Mouse (Mus musculus): Measurements from ENCODE around the gene Dnajc6. TPM values are rescaled to one million over a fixed set of nuclear protein-coding genes. Genes with fewer than 3 reads are reported as not detected.

Dnajc6 gene
- total and polyA plus RNA-seq, 3 experiments: 0.29 to 0.41 (median 0.35) TPM

DNA sequence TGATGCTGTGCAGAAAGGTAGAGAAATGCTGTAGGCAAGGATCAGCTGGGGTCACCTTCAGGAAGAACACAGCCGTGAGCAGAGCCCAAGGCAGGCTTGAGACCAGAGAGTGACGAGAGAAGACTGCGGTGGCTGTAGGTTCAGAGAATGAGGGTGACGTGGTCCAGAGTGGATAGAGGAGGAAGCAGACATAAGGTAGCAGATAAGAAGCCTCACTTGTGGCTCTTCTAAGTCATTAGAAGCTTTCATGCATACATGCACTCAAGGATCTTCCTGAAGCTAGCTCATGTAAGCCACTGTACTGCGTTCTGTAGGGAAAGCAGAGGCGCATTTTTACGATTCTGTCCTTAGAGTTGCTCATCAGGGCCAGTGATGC, 159.0 kb downstream of the Dnajc6 start:
- Histone ChIP-seq H3K27ac (peak overlapping the region; percentile 83), H3K36me3 (ENCODE audit: control insufficient read depth, insufficient read depth, low read length) (peaks cover 2% of the 10 kb centered on the region; the same call in 1 of the 2 replicates), H3K27me3 (ENCODE audit: control insufficient read depth, insufficient read depth, low read length) (no peaks in the 10 kb centered on the region), H3K79me2 (replicated peaks; ENCODE audit: control insufficient read depth, insufficient read depth, low read length) (no peaks in the 10 kb centered on the region), H3K4me1 (ENCODE audit: control insufficient read depth, insufficient read depth, low read length) (peaks cover 4% of the 10 kb centered on the region), H3K9ac (ENCODE audit: low read depth, low read length) (no peak overlapping the region), H3K4me3 (no peak overlapping the region)
- intact Hi-C loops (cut with DNase I): loop anchor here (5.0 kb wide), 1 partner anchor 183 kb away; no protein-coding TSS in a partner anchor
- TF ChIP-seq CTCF (IDR thresholded peaks at IDR 0.05) (no peak), EP300 (IDR thresholded peaks at IDR 0.05; ENCODE audit: insufficient read depth, low read depth, low read length) (no peak), POLR2A (IDR thresholded peaks at IDR 0.05; ENCODE audit: insufficient read depth, low read depth, low read length) (no peak)
- 75% methylated on average over 7 of the region's 7 CpGs for WGBS
- no peak for DNase-seq

- Histone ChIP-seq H3K79me2 (replicated peaks; ENCODE audit: control insufficient read depth, insufficient read depth, low read length) (no peaks in the 10 kb centered on the region), H3K36me3 (ENCODE audit: control insufficient read depth, insufficient read depth, low read length) (peaks cover 2% of the 10 kb centered on the region; the same call in 1 of the 2 replicates), H3K27me3 (ENCODE audit: control insufficient read depth, insufficient read depth, low read length) (no peaks in the 10 kb centered on the region), H3K27ac (peak overlapping the region; percentile 83), H3K4me3 (no peak overlapping the region), H3K9ac (ENCODE audit: low read depth, low read length) (peak overlapping the region; percentile 39; the same call in 1 of the 2 replicates), H3K4me1 (ENCODE audit: control insufficient read depth, insufficient read depth, low read length) (peaks cover 4% of the 10 kb centered on the region)
- peak; percentile 40 to 46 for DNase-seq
- intact Hi-C loops (cut with DNase I): loop anchor here (2.0 to 5.0 kb wide), 2 partner anchors 184 to 343 kb away; no protein-coding TSS in a partner anchor
- no peak for TF ChIP-seq CTCF (IDR thresholded peaks at IDR 0.05)
- WGBS: 48% methylated on average over 15 of the region's 15 CpGs
Observed at GRCm38 (mm10) chr4:101656056-101656455, 159.6 kb downstream of the Dnajc6 start.

DNA sequence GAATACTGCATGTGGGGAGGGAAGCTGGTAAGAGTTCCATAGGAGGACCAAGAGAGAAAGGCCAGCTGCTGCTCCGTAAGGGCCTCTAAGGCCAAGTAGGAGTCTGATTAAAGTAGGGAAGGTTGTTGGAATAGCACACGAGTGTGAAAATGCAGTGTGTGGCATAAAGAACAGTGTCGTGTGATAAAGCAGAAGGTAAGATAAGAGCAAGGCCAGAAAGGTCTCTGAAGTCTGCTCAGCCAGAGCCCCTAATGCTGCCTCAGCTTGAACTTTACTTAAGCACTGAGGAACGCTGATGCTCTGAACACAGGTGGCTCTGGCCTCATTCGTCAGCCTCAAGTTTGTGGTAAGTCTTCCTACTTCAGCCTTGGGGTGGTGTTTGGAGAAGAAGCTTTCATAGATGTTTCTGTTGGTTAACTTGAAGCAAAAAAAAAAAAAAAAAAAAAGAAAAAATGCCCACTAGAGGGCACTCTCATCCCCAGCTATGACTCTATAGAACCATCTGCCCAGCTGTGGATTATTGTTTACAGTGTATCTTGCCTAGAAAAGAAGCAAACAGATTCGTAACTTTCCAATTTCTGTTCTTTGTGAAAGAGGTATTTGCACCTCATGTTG, 160.6 kb downstream of the Dnajc6 start:
- Histone ChIP-seq H3K27me3 (ENCODE audit: control insufficient read depth, insufficient read depth, low read length) (no peaks in the 10 kb centered on the region), H3K4me1 (ENCODE audit: control insufficient read depth, insufficient read depth, low read length) (peaks cover 4% of the 10 kb centered on the region), H3K4me3 (no peak overlapping the region), H3K36me3 (ENCODE audit: control insufficient read depth, insufficient read depth, low read length) (peaks cover 2% of the 10 kb centered on the region; the same call in 1 of the 2 replicates), H3K9ac (ENCODE audit: low read depth, low read length) (no peak overlapping the region), H3K27ac (peak overlapping the region; percentile 83), H3K79me2 (replicated peaks; ENCODE audit: control insufficient read depth, insufficient read depth, low read length) (no peaks in the 10 kb centered on the region)
- 34% methylated on average over 6 of the region's 6 CpGs for WGBS
- no peak for DNase-seq
- intact Hi-C loops (cut with DNase I): loop anchor here (2.0 to 5.0 kb wide), 2 partner anchors 185 to 342 kb away; no protein-coding TSS in a partner anchor
- TF ChIP-seq EP300 (IDR thresholded peaks at IDR 0.05; ENCODE audit: insufficient read depth, low read depth, low read length): no peak
- TF ChIP-seq CTCF (IDR thresholded peaks at IDR 0.05): peak; percentile 74

GRCm38 (mm10) chr4:101664160-101664750, 167.8 kb downstream of the Dnajc6 start:
- Histone ChIP-seq H3K9ac (ENCODE audit: low read depth, low read length) (no peak overlapping the region), H3K4me3 (no peak overlapping the region), H3K36me3 (ENCODE audit: control insufficient read depth, insufficient read depth, low read length) (no peaks in the 10 kb centered on the region), H3K79me2 (replicated peaks; ENCODE audit: control insufficient read depth, insufficient read depth, low read length) (no peaks in the 10 kb centered on the region), H3K27ac (no peak overlapping the region), H3K27me3 (ENCODE audit: control insufficient read depth, insufficient read depth, low read length) (no peaks in the 10 kb centered on the region), H3K4me1 (ENCODE audit: control insufficient read depth, insufficient read depth, low read length) (no peaks in the 10 kb centered on the region)
- TF ChIP-seq CTCF (IDR thresholded peaks at IDR 0.05) (peak; percentile 96), EP300 (IDR thresholded peaks at IDR 0.05; ENCODE audit: insufficient read depth, low read depth, low read length) (no peak)
- 80% methylated on average over 9 of the region's 9 CpGs for WGBS
- DNase-seq: peak in 1 of 2 experiments; percentile 56
- intact Hi-C loops (cut with DNase I): no loop called here

DNA sequence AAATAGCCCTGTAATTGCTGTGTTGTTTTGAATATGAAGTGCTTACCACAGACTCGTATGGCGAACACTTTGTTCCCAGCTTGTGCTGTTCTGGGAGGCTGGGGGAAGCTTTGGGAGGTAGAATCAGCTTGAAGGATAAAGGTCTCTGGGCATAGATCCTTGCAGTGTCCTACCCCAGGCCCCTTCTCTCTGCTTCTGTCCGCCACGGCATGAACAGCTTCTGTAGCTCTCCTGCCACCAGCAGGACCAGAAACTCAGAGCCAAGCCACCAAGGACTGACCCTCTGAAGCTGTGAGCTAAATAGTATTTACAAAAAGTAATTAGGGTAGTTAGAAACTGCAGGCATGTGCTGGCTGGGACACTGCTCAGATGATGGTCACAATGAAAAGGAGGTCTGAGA, 168.3 kb downstream of the Dnajc6 start:
- intact Hi-C loops (cut with DNase I): no loop called here
- H3K4me1 ChIP-seq (ENCODE audit: control insufficient read depth, insufficient read depth, low read length): no peaks in the 10 kb centered on the region
- H3K36me3 ChIP-seq (ENCODE audit: control insufficient read depth, insufficient read depth, low read length): no peaks in the 10 kb centered on the region
- no peak for TF ChIP-seq POLR2A (IDR thresholded peaks at IDR 0.05; ENCODE audit: insufficient read depth, low read depth, low read length)
- no peak for TF ChIP-seq EP300 (IDR thresholded peaks at IDR 0.05; ENCODE audit: insufficient read depth, low read depth, low read length)
- peak; percentile 0; the same call in 1 of the 2 replicates for TF ChIP-seq CTCF (IDR thresholded peaks at IDR 0.05)
- no peak for DNase-seq
- no peak overlapping the region for H3K27ac ChIP-seq
- no peak overlapping the region for H3K9ac ChIP-seq (ENCODE audit: low read depth, low read length)
- H3K27me3 ChIP-seq (ENCODE audit: control insufficient read depth, insufficient read depth, low read length): no peaks in the 10 kb centered on the region
- no peaks in the 10 kb centered on the region for H3K79me2 ChIP-seq (replicated peaks; ENCODE audit: control insufficient read depth, insufficient read depth, low read length)
- H3K4me3 ChIP-seq: no peak overlapping the region
- WGBS: 94% methylated on average over 4 of the region's 4 CpGs

DNA sequence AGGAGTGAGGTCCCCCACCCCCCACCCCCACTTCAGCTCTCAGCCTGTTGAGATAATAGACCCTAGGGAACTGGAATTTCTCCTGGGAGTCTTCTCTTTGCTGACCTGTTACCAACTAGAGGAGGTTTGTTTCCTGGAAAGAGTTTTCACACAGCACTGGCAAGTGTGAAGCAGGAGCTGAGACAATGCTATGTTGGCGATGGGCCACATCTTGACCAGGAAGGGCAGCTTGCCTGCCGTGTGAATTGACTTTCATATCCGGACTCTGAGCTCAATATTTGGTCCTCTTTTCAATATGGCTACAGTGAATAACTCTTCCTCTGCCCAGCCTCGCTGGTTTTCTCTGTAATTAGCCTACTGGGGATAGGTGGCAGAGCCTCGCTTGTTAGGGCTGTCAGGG, 172.7 kb downstream of the Dnajc6 start:
- H3K9ac ChIP-seq (ENCODE audit: low read depth, low read length): no peak overlapping the region
- DNase-seq: no peak
- H3K4me3 ChIP-seq: no peak overlapping the region
- TF ChIP-seq CTCF (IDR thresholded peaks at IDR 0.05) (no peak), EP300 (IDR thresholded peaks at IDR 0.05; ENCODE audit: insufficient read depth, low read depth, low read length) (no peak), POLR2A (IDR thresholded peaks at IDR 0.05; ENCODE audit: insufficient read depth, low read depth, low read length) (no peak)
- no peaks in the 10 kb centered on the region for H3K79me2 ChIP-seq (replicated peaks; ENCODE audit: control insufficient read depth, insufficient read depth, low read length)
- intact Hi-C loops (cut with DNase I): no loop called here
- no peak overlapping the region for H3K27ac ChIP-seq
- 45% methylated on average over 5 of the region's 5 CpGs for WGBS
- H3K27me3 ChIP-seq (ENCODE audit: control insufficient read depth, insufficient read depth, low read length): no peaks in the 10 kb centered on the region
- no peaks in the 10 kb centered on the region for H3K36me3 ChIP-seq (ENCODE audit: control insufficient read depth, insufficient read depth, low read length)
- H3K4me1 ChIP-seq (ENCODE audit: control insufficient read depth, insufficient read depth, low read length): no peaks in the 10 kb centered on the region
